Mouse (Mus musculus) heart, postnatal 36 days (tissue): Measurements from ENCODE around the gene Cpn2. TPM values are rescaled to one million over a fixed set of nuclear protein-coding genes. Genes with fewer than 3 reads are reported as not detected.

Source experiments
- DNase-seq, 2 experiments: peaks; one replicate each; pipeline ENCODE4 v3.0.0; 2021 to 2022
- intact Hi-C: fragments of 180-260 bp; cut with DNase I; formaldehyde crosslinking; loops from one replicate; pipeline ENCODE4 v1.15.1; 2025
- total RNA-seq, 2 experiments: library from RNA; stranded (reverse); gene quantifications; 2 replicates each; pipeline ENCODE4 v1.2.3; 2021

The Cpn2 gene
- under 1 TPM; 0.11 to 0.19 TPM for total RNA-seq

DNA sequence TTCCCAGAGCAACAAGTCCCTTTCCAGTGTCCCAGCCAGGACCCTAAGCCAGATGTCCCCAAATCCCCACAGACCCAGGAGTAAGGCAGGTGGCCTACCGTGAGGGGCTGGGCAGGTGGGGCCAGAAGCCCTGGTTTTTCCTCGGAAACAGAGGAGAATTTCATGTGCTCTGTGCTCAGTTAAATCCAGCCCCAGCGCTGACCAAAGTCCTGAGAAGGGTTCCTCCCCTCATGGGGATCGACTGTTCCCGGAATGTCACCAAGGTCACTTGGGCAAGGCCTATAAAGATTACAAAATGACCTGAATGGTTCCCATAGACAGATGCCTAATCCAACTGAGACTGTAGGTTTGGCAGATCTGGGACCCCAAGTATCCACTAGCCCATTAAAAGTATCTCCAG is at the start of gene Cpn2:
Gene Cpn2, minus strand, starts transcription at position 141 of the 400 bp plus-strand sequence.
- DNase-seq, result no peak
- intact Hi-C loops, result no loop called here

- DNase-seq, result no peak
- intact Hi-C loops, result loop anchor here (1.0 kb wide), 1 partner anchor 62 kb away; no protein-coding TSS in a partner anchor
These were observed 46.9 kb upstream of the Cpn2 start for GRCm38 (mm10) chr16:30314236-30314635.

GRCm38 (mm10) chr16:30310647-30311046 is 43.3 kb upstream of the Cpn2 start, which contains the start of gene Gp5:
Gene Gp5, minus strand, starts transcription at chr16:30310779.
- DNase-seq, result no peak
- intact Hi-C loops, result loop anchor here (2.0 kb wide), 1 partner anchor 48 kb away; no protein-coding TSS in a partner anchor

DNA sequence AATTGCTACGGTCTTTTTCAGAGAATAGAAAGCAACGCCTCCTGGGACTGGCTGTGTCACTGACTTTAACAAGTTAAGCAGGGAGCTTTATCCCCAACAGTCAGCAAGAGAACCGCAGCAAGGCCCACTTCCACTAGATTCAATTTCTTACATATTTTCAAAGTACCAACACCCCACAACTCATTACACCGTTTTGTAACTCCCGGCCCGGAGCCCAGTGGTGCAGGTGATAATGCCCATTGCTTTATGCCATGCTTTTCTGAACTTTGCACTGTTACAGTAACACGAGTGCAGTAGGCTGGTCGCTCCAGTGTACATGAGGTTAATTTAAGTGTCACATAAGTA is 42.8 kb upstream of the Cpn2 start:
- DNase-seq, result no peak
- intact Hi-C loops, result loop anchor here (2.0 kb wide), 1 partner anchor 47 kb away; no protein-coding TSS in a partner anchor

DNA sequence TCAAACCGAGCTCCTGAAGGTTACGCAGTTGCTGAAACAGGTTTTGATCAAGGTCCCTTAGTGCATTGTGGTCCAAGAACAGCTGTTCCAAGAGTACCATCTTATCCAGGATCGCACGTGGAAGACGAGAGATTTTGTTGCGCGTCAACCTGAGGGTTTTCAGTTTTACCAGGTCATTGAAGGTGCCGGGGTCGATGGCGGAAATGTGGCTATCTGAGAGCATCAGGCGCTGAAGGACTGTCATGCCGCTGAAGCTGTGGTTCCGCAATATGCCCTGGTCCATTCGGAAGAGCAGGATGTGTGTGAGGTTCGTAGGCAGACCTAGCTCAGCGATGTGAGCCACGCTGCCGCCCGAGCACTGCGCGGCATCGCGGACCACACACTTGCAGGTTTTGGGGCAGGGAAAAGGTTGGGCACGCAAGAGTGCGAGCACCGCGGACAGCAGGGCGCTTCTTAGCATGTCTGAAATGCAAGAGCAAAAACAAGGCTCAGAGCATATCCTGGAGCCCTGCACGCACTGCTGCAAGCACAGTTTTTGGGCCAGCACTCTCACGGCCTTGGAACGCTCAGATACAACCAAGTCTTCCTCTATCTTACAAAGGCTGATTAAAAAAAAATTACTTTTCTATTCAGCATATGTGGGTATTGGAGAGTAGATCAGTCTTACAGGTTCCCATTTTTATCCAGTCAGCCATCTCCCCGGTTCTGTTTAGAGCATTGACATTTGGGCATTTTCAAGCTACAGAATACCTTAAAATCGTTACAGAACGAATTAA is 42.3 kb upstream of the Cpn2 start:
- intact Hi-C loops, result loop anchor here (2.0 kb wide), 1 partner anchor 47 kb away; no protein-coding TSS in a partner anchor
- DNase-seq, result peak in 1 of 2 experiments; percentile 6

DNA sequence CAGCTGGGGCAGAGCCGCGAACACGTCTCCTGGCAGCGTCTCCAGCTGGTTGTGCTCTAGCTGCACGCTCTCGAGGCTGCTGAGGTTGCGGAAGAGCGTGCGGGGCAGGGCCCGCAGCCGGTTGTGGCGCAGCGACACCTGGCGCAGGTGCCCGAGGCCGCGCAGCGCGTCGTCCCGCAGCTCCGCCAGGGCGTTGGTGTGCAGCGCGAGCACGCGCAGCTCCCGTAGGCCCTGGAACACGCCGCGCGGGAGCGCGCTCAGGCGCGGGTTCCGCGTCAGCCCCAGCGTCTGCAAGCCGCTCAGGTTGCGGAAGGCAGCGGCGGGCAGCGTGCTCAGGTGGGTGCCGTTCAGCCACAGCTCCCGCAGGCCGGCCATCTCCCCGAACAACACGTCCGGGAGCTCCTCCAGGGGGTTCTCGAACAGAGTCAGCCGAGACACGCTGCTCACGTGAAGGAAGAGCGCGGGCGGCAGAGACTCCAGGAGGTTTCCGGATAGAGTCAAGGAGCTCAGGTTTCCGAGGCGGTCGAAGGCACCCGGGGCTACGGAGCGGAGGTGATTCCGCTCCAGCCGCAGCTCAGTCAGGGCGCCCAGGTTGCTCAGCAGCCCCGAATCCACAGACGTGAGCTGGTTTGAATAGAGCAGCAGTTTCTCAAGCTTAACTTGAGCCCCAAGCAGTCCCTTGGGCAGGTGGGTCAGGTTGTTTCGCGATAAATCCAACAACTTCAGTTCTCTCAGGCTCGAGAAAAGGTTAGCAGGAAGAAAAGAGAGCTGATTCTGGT is 41.5 kb upstream of the Cpn2 start:
- intact Hi-C loops, result no loop called here
- peak; percentile 21 to 35 for DNase-seq

GRCm38 (mm10) chr16:30307961-30308615 is 40.8 kb upstream of the Cpn2 start:
- intact Hi-C loops, result no loop called here
- peak in 1 of 2 experiments; percentile 18 for DNase-seq

- no peak for DNase-seq
- intact Hi-C loops, result no loop called here
These were observed 40.0 kb upstream of the Cpn2 start for GRCm38 (mm10) chr16:30307306-30307705.

- intact Hi-C loops, result no loop called here
- no peak for DNase-seq
These were observed 38.8 kb upstream of the Cpn2 start for GRCm38 (mm10) chr16:30306102-30306501.

DNA sequence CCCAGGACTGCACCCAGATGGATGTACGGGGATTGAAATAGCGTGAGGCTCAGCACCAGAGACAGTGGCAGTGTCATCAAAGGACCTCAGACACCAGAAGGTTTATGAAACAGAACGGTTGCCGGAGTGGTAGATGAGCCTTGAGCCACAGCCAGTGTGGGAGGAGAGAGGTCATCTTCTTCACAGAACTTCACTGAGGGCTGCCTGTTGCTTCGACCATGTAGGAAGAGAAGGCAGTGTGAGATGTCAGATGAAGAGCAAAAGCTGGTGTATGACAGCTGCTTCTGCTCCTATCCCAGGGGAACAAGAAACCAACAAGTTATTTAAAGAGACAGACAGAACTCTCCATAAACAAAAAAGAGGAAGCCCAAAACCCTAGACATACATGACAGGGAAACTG is 36.9 kb upstream of the Cpn2 start:
- intact Hi-C loops, result no loop called here
- DNase-seq, result no peak

DNA sequence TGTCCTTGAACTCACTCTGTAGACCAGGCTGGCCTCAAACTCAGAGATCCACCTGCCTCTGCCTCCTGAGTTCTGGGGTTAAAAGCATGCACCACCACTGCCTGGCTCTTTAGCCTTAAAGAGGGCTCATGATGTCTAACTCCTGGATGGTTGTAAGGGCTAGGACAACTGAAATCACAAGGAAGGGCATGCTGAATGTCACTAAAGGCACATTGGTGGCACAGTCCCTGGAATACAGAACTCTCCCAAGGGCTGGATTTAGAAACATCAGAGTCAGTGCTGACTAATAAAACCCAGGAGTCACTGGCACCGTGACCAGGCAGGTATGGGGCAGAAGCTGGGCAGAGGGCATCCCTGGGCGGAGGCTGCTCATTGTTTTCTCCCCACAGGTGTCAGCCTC is 36.1 kb upstream of the Cpn2 start:
- intact Hi-C loops, result no loop called here
- DNase-seq, result no peak

DNA sequence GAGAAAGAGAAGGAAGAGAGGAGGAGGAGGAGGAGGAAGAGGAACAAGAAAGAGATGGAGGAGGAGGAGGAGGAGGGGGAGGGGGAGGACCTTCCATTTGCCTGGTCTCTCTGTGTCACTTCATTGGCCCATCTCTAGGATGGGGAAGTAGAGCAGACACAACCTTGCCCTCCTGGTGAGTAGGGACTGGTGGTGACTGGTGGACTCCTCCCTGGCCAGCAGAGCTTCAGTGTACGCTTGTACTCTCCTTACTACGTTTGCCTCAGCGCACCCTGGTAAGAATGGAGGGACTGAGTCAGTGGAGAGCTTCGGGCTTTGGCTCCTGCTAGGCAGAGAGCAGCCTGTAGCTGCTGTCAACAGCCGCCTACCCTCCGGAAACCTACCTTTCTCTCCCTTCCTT is 35.4 kb upstream of the Cpn2 start:
- intact Hi-C loops, result no loop called here
- no peak for DNase-seq

GRCm38 (mm10) chr16:30299711-30300277 is 32.5 kb upstream of the Cpn2 start:
- intact Hi-C loops, result no loop called here
- no peak for DNase-seq

GRCm38 (mm10) chr16:30297450-30297849 is 30.2 kb upstream of the Cpn2 start:
- intact Hi-C loops, result no loop called here
- DNase-seq, result no peak

GRCm38 (mm10) chr16:30296601-30297275 is 29.4 kb upstream of the Cpn2 start:
- intact Hi-C loops, result no loop called here
- no peak for DNase-seq

- intact Hi-C loops, result no loop called here
- DNase-seq, result no peak
These were observed 27.8 kb upstream of the Cpn2 start for GRCm38 (mm10) chr16:30295106-30295505.

DNA sequence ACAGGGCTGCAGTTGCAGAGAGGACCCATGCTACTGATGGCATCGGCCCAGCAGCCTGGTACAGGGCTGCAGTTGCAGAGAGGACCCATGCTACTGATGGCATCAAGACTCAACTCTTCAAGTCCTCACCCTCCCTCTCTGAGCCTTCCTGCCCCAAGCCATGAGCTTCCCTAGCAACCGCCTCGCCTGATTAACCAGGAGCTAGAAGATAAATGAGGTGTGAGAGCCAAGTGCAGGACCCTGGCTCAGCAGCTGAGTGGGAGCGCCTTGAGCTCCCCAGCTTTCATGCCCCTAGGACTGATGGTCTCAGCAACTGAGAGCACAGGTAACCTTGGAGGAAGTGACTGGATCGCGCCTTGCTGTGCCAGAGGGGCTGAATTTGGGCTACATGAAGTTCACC is 23.1 kb upstream of the Cpn2 start:
- DNase-seq, result no peak

DNA sequence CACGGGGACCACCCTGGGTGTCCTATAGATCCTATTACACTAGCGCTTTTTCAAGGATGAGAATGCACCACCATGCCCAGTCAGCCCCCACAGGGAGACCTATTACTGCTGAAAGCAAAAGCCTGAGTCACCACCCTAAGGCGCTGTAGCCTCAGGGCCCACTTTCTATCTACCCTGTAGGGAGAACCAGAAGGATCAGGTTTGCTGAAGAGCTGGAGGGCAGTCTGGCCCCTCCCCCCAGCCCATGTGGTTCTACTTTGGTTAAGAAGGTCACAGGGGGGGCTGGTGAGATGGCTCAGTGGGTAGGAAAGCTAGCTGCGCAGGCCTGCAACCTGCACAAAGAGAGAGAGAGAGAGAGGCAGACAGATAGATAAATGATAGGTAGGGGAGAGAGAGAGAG is 18.4 kb upstream of the Cpn2 start:
- intact Hi-C loops, result no loop called here
- no peak for DNase-seq

More for the DNA sequence above, 23.1 kb upstream of the Cpn2 start:
- intact Hi-C loops, result no loop called here

DNA sequence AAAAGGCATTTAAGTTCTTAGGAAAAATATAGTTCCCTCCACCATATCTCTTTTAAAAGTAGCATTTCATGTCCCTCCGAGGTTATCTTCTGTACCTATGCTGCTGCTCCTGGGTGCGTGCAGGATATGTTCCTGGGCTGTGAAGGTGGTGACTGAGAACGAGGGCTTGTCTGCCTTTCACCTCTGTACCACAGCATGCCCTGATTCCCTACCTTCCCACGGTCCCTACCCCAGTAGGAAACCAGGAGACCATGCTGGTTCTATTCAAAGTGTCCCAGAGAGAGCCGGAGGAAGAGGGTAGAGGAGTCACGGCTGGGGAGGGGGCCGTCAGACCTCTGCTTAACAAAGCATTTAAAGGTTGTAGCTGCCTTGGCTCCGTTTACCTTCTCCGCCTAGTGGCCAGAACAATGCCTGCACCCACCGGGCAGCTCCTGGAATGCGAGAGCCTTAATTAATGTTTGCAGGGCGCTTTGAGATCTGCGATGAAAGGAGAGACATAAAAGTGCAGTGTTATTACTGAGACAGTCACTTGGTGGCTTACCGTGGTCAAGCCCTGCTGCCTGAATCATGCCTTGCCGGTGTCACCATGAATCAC is 16.5 kb upstream of the Cpn2 start:
- intact Hi-C loops, result loop anchor here (1.0 kb wide), 1 partner anchor 32 kb away; no protein-coding TSS in a partner anchor
- peak in 1 of 2 experiments; percentile 41 for DNase-seq
